Comparison of ENCODE assay signal across 17 mouse cellular contexts in the genomic region with DNA sequence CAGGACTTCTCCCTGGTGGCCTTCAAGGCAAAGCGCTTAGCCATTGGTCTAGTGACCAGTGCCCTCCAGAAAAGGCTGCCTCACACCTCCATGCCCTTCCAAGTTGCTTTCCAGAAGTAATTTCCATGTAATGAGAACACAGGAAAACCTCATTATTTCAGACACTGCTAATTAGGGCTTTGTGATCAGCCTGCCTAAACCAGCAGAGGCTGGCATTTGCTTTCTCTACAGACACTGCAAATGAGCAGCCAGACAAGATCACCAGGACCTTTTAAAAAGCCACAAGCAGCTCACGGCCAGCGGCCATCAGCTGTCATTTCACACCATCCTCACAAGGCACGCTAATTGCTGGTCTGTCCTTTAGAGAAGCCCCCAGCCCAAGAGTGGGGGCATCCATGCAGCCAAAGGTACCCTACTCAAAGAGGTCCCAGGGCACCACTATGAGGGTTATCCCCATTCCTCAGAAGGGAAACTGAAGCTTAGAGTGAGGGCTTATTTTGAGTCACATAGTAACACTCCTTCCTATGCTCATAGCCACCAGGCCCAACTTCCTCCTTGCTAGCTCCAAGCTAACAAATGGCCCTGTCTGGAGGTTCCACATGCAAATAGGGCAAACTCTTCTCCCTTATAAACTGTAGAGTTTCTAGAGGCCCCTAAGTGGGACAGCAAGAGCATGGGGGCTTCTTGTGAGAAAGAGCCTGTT. TPM values are rescaled to one million over a fixed set of nuclear protein-coding genes. Genes with fewer than 3 reads are reported as not detected.
DNase-seq lines count a peak whose midpoint lies in the region; ATAC-seq and TF ChIP-seq lines count a peak whose summit lies in the region.
"Had no signal": no experiment of that assay in that cellular context is flagged by ENCODE, and none has a peak within 500 bp of the region (broad histone marks: within the 10 kb centered on the region; RNA-seq: fewer than 3 reads in every experiment).

No protein-coding gene starts in this region.

- no peaks in the 10 kb centered on the region for H3K9me3 ChIP-seq in hindbrain, embryonic 15.5 days
- H3K9me3 ChIP-seq in midbrain, postnatal 0 days (ENCODE audit: low read length), result no peaks in the 10 kb centered on the region
- H3K9me3 ChIP-seq: limb, embryonic 12.5 days; liver, embryonic 13.5 days; lung, embryonic 15.5 days had no signal

- DNase-seq in lung, postnatal 36 days, result peak; percentile 9
- DNase-seq in lung, postnatal 25 days (ENCODE audit: low spot score), result no peak
- DNase-seq in midbrain, postnatal 0 days (ENCODE audit: low spot score), result peak; percentile 46
- no peak for DNase-seq in frontal cortex, postnatal 25 days (ENCODE audit: low spot score in 2 of 2)
- DNase-seq in spleen, postnatal 14 days (ENCODE audit: low spot score in 2 of 2), result no peak
- no peak for DNase-seq in cerebellum, adult 9-11 months
- DNase-seq: cerebellum, adult 8-10 months; kidney, adult 18-20 months; kidney, postnatal 10 days; liver, embryonic 13.5 days; right cerebral cortex, postnatal 25 days; thymus, postnatal 25 days had no signal

- no peak overlapping the region for H3K4me3 ChIP-seq in bone marrow macrophage, adult 2 months (ENCODE audit: insufficient read depth, low read length)
- H3K4me3 ChIP-seq in hindbrain, embryonic 15.5 days, result no peak overlapping the region
- H3K4me3 ChIP-seq in midbrain, postnatal 0 days (ENCODE audit: low read depth, low read length), result no peak overlapping the region
- H3K4me3 ChIP-seq: limb, embryonic 12.5 days; liver, embryonic 13.5 days; lung, embryonic 15.5 days; megakaryocyte, embryonic 14.5 days had no signal

- H3K27ac ChIP-seq in bone marrow macrophage, adult 2 months (ENCODE audit: insufficient read depth, low read depth, low read length), result peak overlapping the region; percentile 60
- H3K27ac ChIP-seq in hindbrain, embryonic 15.5 days (replicated peaks), result peak overlapping the region; percentile 66
- peak overlapping the region; percentile 52 for H3K27ac ChIP-seq in midbrain, postnatal 0 days (ENCODE audit: low read depth, low read length)
- H3K27ac ChIP-seq: limb, embryonic 12.5 days; liver, embryonic 13.5 days; lung, embryonic 15.5 days had no signal

- no peak overlapping the region for H3K9ac ChIP-seq in hindbrain, embryonic 15.5 days
- no peak overlapping the region for H3K9ac ChIP-seq in midbrain, postnatal 0 days (replicated peaks; ENCODE audit: low read length, poor library complexity, severe bottlenecking)
- H3K9ac ChIP-seq: limb, embryonic 12.5 days; liver, embryonic 13.5 days; lung, embryonic 15.5 days had no signal

- H3K4me2 ChIP-seq in hindbrain, embryonic 15.5 days, result no peak overlapping the region
- no peak overlapping the region for H3K4me2 ChIP-seq in midbrain, postnatal 0 days (ENCODE audit: low read depth, low read length, poor library complexity, severe bottlenecking)
- H3K4me2 ChIP-seq: limb, embryonic 12.5 days; liver, embryonic 13.5 days; lung, embryonic 15.5 days had no signal

- no peak for TF ChIP-seq POLR2A in bone marrow macrophage, adult 2 months (IDR thresholded peaks at IDR 0.05; ENCODE audit: borderline replicate concordance, low read depth, low read length)

- H3K27me3 ChIP-seq in hindbrain, embryonic 15.5 days, result no peaks in the 10 kb centered on the region
- no peaks in the 10 kb centered on the region for H3K27me3 ChIP-seq in midbrain, postnatal 0 days (ENCODE audit: insufficient read depth, low read length)
- H3K27me3 ChIP-seq: limb, embryonic 12.5 days; lung, embryonic 15.5 days had no signal

- H3K36me3 ChIP-seq in hindbrain, embryonic 15.5 days, result no peaks in the 10 kb centered on the region
- no peaks in the 10 kb centered on the region for H3K36me3 ChIP-seq in midbrain, postnatal 0 days (ENCODE audit: insufficient read depth, low read length)
- H3K36me3 ChIP-seq: limb, embryonic 12.5 days; liver, embryonic 13.5 days; lung, embryonic 15.5 days had no signal

- WGBS in hindbrain, embryonic 15.5 days, result 49% methylated on average over 4 of the region's 4 CpGs
- WGBS in midbrain, postnatal 0 days, result 65% methylated on average over 4 of the region's 4 CpGs

- peaks cover 46% of the 10 kb centered on the region for H3K4me1 ChIP-seq in bone marrow macrophage, adult 2 months (ENCODE audit: control insufficient read depth, insufficient read depth, low read length)
- H3K4me1 ChIP-seq in hindbrain, embryonic 15.5 days (replicated peaks), result peaks cover 28% of the 10 kb centered on the region
- 0 out of 2 replicates have a peak, but pooled peaks cover 3% of the 10 kb centered on the region for H3K4me1 ChIP-seq in midbrain, postnatal 0 days (ENCODE audit: insufficient read depth, low read length)
- H3K4me1 ChIP-seq: lung, embryonic 15.5 days had no signal

- ATAC-seq in hindbrain, embryonic 15.5 days (ENCODE audit: low FRiP score, low read depth), result no peak
- ATAC-seq in midbrain, postnatal 0 days (ENCODE audit: low FRiP score), result no peak

- no peak for TF ChIP-seq CTCF in bone marrow macrophage, adult 2 months (IDR thresholded peaks at IDR 0.05; ENCODE audit: low read depth, low read length)
- no peak for TF ChIP-seq CTCF in midbrain, postnatal 0 days (IDR thresholded peaks at IDR 0.05)

RNA-seq across cellular contexts. Expression of a gene that starts 49.0 kb away (rescaled TPM):
- 0.40 and 0.60 TPM in 2 replicates for polyA plus RNA-seq in bone marrow macrophage, adult 2 months (2012; ENCODE audit: insufficient read depth, insufficient read length, missing spikeins)
- 16.3 and 17.4 TPM in 2 replicates for polyA plus RNA-seq in hindbrain, embryonic 15.5 days (2015; fragmentation: Nextera tagmentation; extraction: Ambion mirVana)
- total RNA-seq in midbrain, postnatal 0 days (2014; rRNA removed), result 54.5 and 84.3 TPM in 2 replicates
- polyA plus RNA-seq in midbrain, postnatal 0 days (2015; fragmentation: Nextera tagmentation; extraction: Ambion mirVana), result 14.2 and 17.5 TPM in 2 replicates

Comparison
In these comparisons a context has a peak if more than half of its experiments do, and no peak if none do; other contexts are left out.
1. DNase-seq: peak in lung, postnatal 36 days (single experiment) and midbrain, postnatal 0 days (single experiment); none in lung, postnatal 25 days (single experiment), frontal cortex, postnatal 25 days (0 of 2), spleen, postnatal 14 days (0 of 2) and cerebellum, adult 9-11 months (single experiment).
2. Peak in every context shown above with its lines, with median percentiles within 50 percentile points of each other: H3K27ac ChIP-seq.